Mouse (Mus musculus): Measurements from ENCODE around the gene H2-DMa.

- TF ChIP-seq CTCF (IDR thresholded peaks at IDR 0.05; ENCODE audit: borderline replicate concordance, insufficient read depth, low read depth, low read length) (no peak), POLR2A (IDR thresholded peaks at IDR 0.05; ENCODE audit: borderline replicate concordance, insufficient read depth, low read length) (no peak)
These were observed 67.5 kb downstream of the H2-DMa start for GRCm38 (mm10) chr17:34186885-34187260.
